ENCODE assay signal across 11 mouse cellular contexts in genomic region chr5:44306769-44307557, GRCm38 (mm10).
A peak's percentile ranks its signal among the peaks of the same experiment; 100 is the strongest.
DNase-seq lines count a peak whose midpoint lies in the region; ATAC-seq and TF ChIP-seq lines count a peak whose summit lies in the region.
"Had no signal": no experiment of that assay in that cellular context is flagged by ENCODE, and none has a peak within 500 bp of the region (broad histone marks: within the 10 kb centered on the region; RNA-seq: fewer than 3 reads in every experiment).

No protein-coding gene starts in this region.

- H3K9me3 ChIP-seq in forebrain, embryonic 10.5 days = no peaks in the 10 kb centered on the region
- no peaks in the 10 kb centered on the region for H3K9me3 ChIP-seq in forebrain, postnatal 0 days (ENCODE audit: low read length)
- no peaks in the 10 kb centered on the region for H3K9me3 ChIP-seq in kidney, postnatal 0 days (replicated peaks; ENCODE audit: low read length)
- H3K9me3 ChIP-seq in embryonic facial prominence, embryonic 10.5 days = no peaks in the 10 kb centered on the region
- no peaks in the 10 kb centered on the region for H3K9me3 ChIP-seq in limb, embryonic 13.5 days
- H3K9me3 ChIP-seq: hindbrain, embryonic 15.5 days had no signal

- H3K36me3 ChIP-seq in forebrain, embryonic 10.5 days (replicated peaks) = no peaks in the 10 kb centered on the region
- no peaks in the 10 kb centered on the region for H3K36me3 ChIP-seq in forebrain, postnatal 0 days (ENCODE audit: insufficient read depth)
- H3K36me3 ChIP-seq in kidney, postnatal 0 days (ENCODE audit: insufficient read depth, low read length) = no peaks in the 10 kb centered on the region
- no peaks in the 10 kb centered on the region for H3K36me3 ChIP-seq in embryonic facial prominence, embryonic 10.5 days (replicated peaks)
- H3K36me3 ChIP-seq in limb, embryonic 13.5 days = no peaks in the 10 kb centered on the region
- H3K36me3 ChIP-seq: hindbrain, embryonic 15.5 days had no signal

- H3K4me3 ChIP-seq in forebrain, embryonic 10.5 days = peak overlapping the region; percentile 10; the same call in 1 of the 2 replicates
- H3K4me3 ChIP-seq in forebrain, postnatal 0 days (ENCODE audit: low read depth, low read length) = no peak overlapping the region
- H3K4me3 ChIP-seq in kidney, postnatal 0 days (replicated peaks; ENCODE audit: low read depth, low read length) = no peak overlapping the region
- H3K4me3 ChIP-seq in embryonic facial prominence, embryonic 10.5 days = peak overlapping the region; percentile 28; the same call in 1 of the 2 replicates
- no peak overlapping the region for H3K4me3 ChIP-seq in limb, embryonic 13.5 days
- H3K4me3 ChIP-seq: hindbrain, embryonic 15.5 days had no signal

- no peak for ATAC-seq in forebrain, postnatal 0 days
- ATAC-seq in kidney, postnatal 0 days (replicated peaks; ENCODE audit: low FRiP score, low read depth) = no peak
- ATAC-seq in limb, embryonic 13.5 days (ENCODE audit: low FRiP score, low read depth) = no peak

- no peak overlapping the region; the same call in 1 of the 2 replicates for H3K27ac ChIP-seq in forebrain, embryonic 10.5 days
- H3K27ac ChIP-seq in forebrain, postnatal 0 days (ENCODE audit: low read depth, low read length) = no peak overlapping the region
- H3K27ac ChIP-seq in kidney, postnatal 0 days = no peak overlapping the region
- H3K27ac ChIP-seq in embryonic facial prominence, embryonic 10.5 days (replicated peaks) = 0 out of 2 replicates have a peak overlapping the region, but pooled peaks have one; percentile 30
- no peak overlapping the region for H3K27ac ChIP-seq in limb, embryonic 13.5 days
- H3K27ac ChIP-seq: hindbrain, embryonic 15.5 days had no signal

- no peak for TF ChIP-seq CTCF in forebrain, postnatal 0 days (IDR thresholded peaks at IDR 0.05; ENCODE audit: low read depth)
- no peak for TF ChIP-seq CTCF in kidney, postnatal 0 days (IDR thresholded peaks at IDR 0.05; ENCODE audit: low read depth)

- no peak overlapping the region for H3K9ac ChIP-seq in forebrain, postnatal 0 days
- no peak overlapping the region for H3K9ac ChIP-seq in kidney, postnatal 0 days (ENCODE audit: low read depth, low read length)
- H3K9ac ChIP-seq in limb, embryonic 13.5 days = no peak overlapping the region
- H3K9ac ChIP-seq: hindbrain, embryonic 15.5 days had no signal

- H3K4me1 ChIP-seq in forebrain, embryonic 10.5 days = peaks cover 10% of the 10 kb centered on the region
- H3K4me1 ChIP-seq in forebrain, postnatal 0 days (ENCODE audit: insufficient read depth) = no peaks in the 10 kb centered on the region
- no peaks in the 10 kb centered on the region for H3K4me1 ChIP-seq in kidney, postnatal 0 days (replicated peaks; ENCODE audit: insufficient read depth, low read length)
- peaks cover 13% of the 10 kb centered on the region for H3K4me1 ChIP-seq in embryonic facial prominence, embryonic 10.5 days
- H3K4me1 ChIP-seq in limb, embryonic 13.5 days = 0 out of 2 replicates have a peak, but pooled peaks cover 2% of the 10 kb centered on the region

- WGBS in forebrain, embryonic 10.5 days = 16% methylated on average over 16 of the region's 16 CpGs
- WGBS in forebrain, postnatal 0 days = 24% methylated on average over 13 of the region's 16 CpGs
- 26% methylated on average over 12 of the region's 16 CpGs for WGBS in kidney, postnatal 0 days
- WGBS in embryonic facial prominence, embryonic 10.5 days = 13% methylated on average over 16 of the region's 16 CpGs
- 24% methylated on average over 14 of the region's 16 CpGs for WGBS in limb, embryonic 13.5 days

- H3K4me2 ChIP-seq in forebrain, postnatal 0 days (ENCODE audit: low read depth) = no peak overlapping the region
- peak overlapping the region; percentile 8; the same call in 1 of the 2 replicates for H3K4me2 ChIP-seq in kidney, postnatal 0 days (ENCODE audit: low read length)
- H3K4me2 ChIP-seq in limb, embryonic 13.5 days (replicated peaks) = peak overlapping the region; percentile 22; the same call in 1 of the 2 replicates
- H3K4me2 ChIP-seq: hindbrain, embryonic 15.5 days had no signal

- DNase-seq in forebrain, embryonic 10.5 days (ENCODE audit: extremely low spot score, low spot score) = no peak
- no peak for DNase-seq in forebrain, postnatal 0 days
- no peak for DNase-seq in kidney, postnatal 0 days (ENCODE audit: low spot score)
- DNase-seq in kidney, postnatal 36 days = no peak
- peak; percentile 49 for DNase-seq in embryonic facial prominence, embryonic 10.5 days (ENCODE audit: low spot score)
- DNase-seq in layer of hippocampus, adult 9-11 months = no peak
- no peak for DNase-seq in right cerebral cortex, adult 18-20 months
- DNase-seq: layer of hippocampus, postnatal 36 days; lung, postnatal 36 days had no signal

- peaks cover 15% of the 10 kb centered on the region for H3K27me3 ChIP-seq in forebrain, embryonic 10.5 days (ENCODE audit: poor library complexity, severe bottlenecking)
- H3K27me3 ChIP-seq in forebrain, postnatal 0 days (ENCODE audit: insufficient read depth, low read length) = no peaks in the 10 kb centered on the region
- H3K27me3 ChIP-seq in kidney, postnatal 0 days (ENCODE audit: insufficient read depth, low read length) = no peaks in the 10 kb centered on the region
- H3K27me3 ChIP-seq in embryonic facial prominence, embryonic 10.5 days (replicated peaks; ENCODE audit: low read depth, poor library complexity, severe bottlenecking) = peaks cover 9% of the 10 kb centered on the region; the same call in 1 of the 2 replicates
- H3K27me3 ChIP-seq in limb, embryonic 13.5 days = peaks cover 7% of the 10 kb centered on the region; the same call in 1 of the 2 replicates
- H3K27me3 ChIP-seq: hindbrain, embryonic 15.5 days had no signal

Comparison
In these comparisons a context has a peak if more than half of its experiments do, and no peak if none do; other contexts are left out.
1. H3K4me3 ChIP-seq: peak in forebrain, embryonic 10.5 days (single experiment) and embryonic facial prominence, embryonic 10.5 days (single experiment); none in forebrain, postnatal 0 days (single experiment), kidney, postnatal 0 days (single experiment) and limb, embryonic 13.5 days (single experiment).